ENCODE assay signal across 12 mouse cellular contexts in genomic region chr13:72630501-72631372, GRCm38 (mm10). TPM values are rescaled to one million over a fixed set of nuclear protein-coding genes. Genes with fewer than 3 reads are reported as not detected.
DNase-seq lines count a peak whose midpoint lies in the region; ATAC-seq and TF ChIP-seq lines count a peak whose summit lies in the region.
"Had no signal": no experiment of that assay in that cellular context is flagged by ENCODE, and none has a peak within 500 bp of the region (broad histone marks: within the 10 kb centered on the region; RNA-seq: fewer than 3 reads in every experiment).

No protein-coding gene starts in this region.

- TF ChIP-seq EP300 in heart, adult 2 months (IDR thresholded peaks at IDR 0.05; ENCODE audit: insufficient read depth, low read depth, low read length), result no peak

- ATAC-seq in heart, embryonic 15.5 days (replicated peaks; ENCODE audit: insufficient number of reproducible peaks, insufficient read depth, low FRiP score, low read depth), result no peak
- no peak for ATAC-seq in forebrain, embryonic 11.5 days (replicated peaks; ENCODE audit: low FRiP score)
- ATAC-seq in midbrain, embryonic 11.5 days (ENCODE audit: low FRiP score), result no peak

- peaks cover 97% of the 10 kb centered on the region for H3K27me3 ChIP-seq in heart, embryonic 15.5 days
- peaks cover 18% of the 10 kb centered on the region for H3K27me3 ChIP-seq in heart, adult 2 months (ENCODE audit: control insufficient read depth, insufficient read depth, low read length)
- H3K27me3 ChIP-seq in forebrain, embryonic 11.5 days (ENCODE audit: control insufficient read depth, insufficient read depth, low read length), result peaks cover 90% of the 10 kb centered on the region
- peaks cover 27% of the 10 kb centered on the region for H3K27me3 ChIP-seq in midbrain, embryonic 11.5 days (ENCODE audit: control insufficient read depth, insufficient read depth, low read length)
- H3K27me3 ChIP-seq: CH12.LX had no signal

- H3K4me3 ChIP-seq in heart, embryonic 15.5 days, result peak overlapping the region; percentile 65
- H3K4me3 ChIP-seq in heart, adult 2 months, result no peak overlapping the region
- peak overlapping the region; percentile 18; the same call in 1 of the 2 replicates for H3K4me3 ChIP-seq in forebrain, embryonic 11.5 days (ENCODE audit: low read depth, low read length)
- peak overlapping the region; percentile 92 for H3K4me3 ChIP-seq in midbrain, embryonic 11.5 days (ENCODE audit: low read depth, low read length)

- TF ChIP-seq POLR2A in heart, adult 2 months (IDR thresholded peaks at IDR 0.05; ENCODE audit: insufficient read depth, low read depth, low read length), result no peak

- no peak overlapping the region for H3K27ac ChIP-seq in heart, embryonic 15.5 days
- H3K27ac ChIP-seq in heart, adult 2 months, result no peak overlapping the region
- H3K27ac ChIP-seq in forebrain, embryonic 11.5 days (ENCODE audit: low read depth, low read length), result no peak overlapping the region
- peak overlapping the region; percentile 40 for H3K27ac ChIP-seq in midbrain, embryonic 11.5 days (ENCODE audit: low read depth, low read length)

- no peaks in the 10 kb centered on the region for H3K36me3 ChIP-seq in heart, embryonic 15.5 days
- no peaks in the 10 kb centered on the region for H3K36me3 ChIP-seq in heart, adult 2 months (ENCODE audit: control insufficient read depth, insufficient read depth, low read length)
- no peaks in the 10 kb centered on the region for H3K36me3 ChIP-seq in forebrain, embryonic 11.5 days (ENCODE audit: control insufficient read depth, insufficient read depth, low read length)
- H3K36me3 ChIP-seq in midbrain, embryonic 11.5 days (ENCODE audit: control insufficient read depth, insufficient read depth, low read length), result peaks cover 3% of the 10 kb centered on the region; the same call in 1 of the 2 replicates

- peak overlapping the region; percentile 71 for H3K9ac ChIP-seq in heart, embryonic 15.5 days
- H3K9ac ChIP-seq in heart, adult 2 months (ENCODE audit: low read depth, low read length), result no peak overlapping the region
- no peak overlapping the region for H3K9ac ChIP-seq in forebrain, embryonic 11.5 days (ENCODE audit: low read length)
- peak overlapping the region; percentile 97 for H3K9ac ChIP-seq in midbrain, embryonic 11.5 days (ENCODE audit: low read length)

- intact Hi-C loops in heart, adult 2 months (cut with DNase I), result no loop called here

- no peaks in the 10 kb centered on the region for H3K79me2 ChIP-seq in heart, adult 2 months (replicated peaks; ENCODE audit: control insufficient read depth, insufficient read depth, low read length)

- no peaks in the 10 kb centered on the region for H3K9me3 ChIP-seq in heart, embryonic 15.5 days (replicated peaks)
- H3K9me3 ChIP-seq in forebrain, embryonic 11.5 days (ENCODE audit: control insufficient read depth, low read length), result no peaks in the 10 kb centered on the region
- H3K9me3 ChIP-seq in midbrain, embryonic 11.5 days (ENCODE audit: control insufficient read depth, low read length), result no peaks in the 10 kb centered on the region

- H3K4me2 ChIP-seq in heart, embryonic 15.5 days, result peak overlapping the region; percentile 94
- H3K4me2 ChIP-seq in forebrain, embryonic 11.5 days (ENCODE audit: low read depth, low read length, severe bottlenecking), result peak overlapping the region; percentile 35; the same call in 1 of the 2 replicates
- peak overlapping the region; percentile 88 for H3K4me2 ChIP-seq in midbrain, embryonic 11.5 days

- no peak for TF ChIP-seq CTCF in heart, adult 2 months (IDR thresholded peaks at IDR 0.05)

- DNase-seq in heart, adult 2 months, result no peak
- DNase-seq in ES-CJ7 (ENCODE audit: low read depth, low spot score) (peak; percentile 27), adipocyte (ENCODE audit: low spot score) (no peak)
- peak; percentile 61 for DNase-seq in forebrain, embryonic 11.5 days (ENCODE audit: low spot score)
- peak; percentile 96 for DNase-seq in midbrain, embryonic 11.5 days (ENCODE audit: low spot score, missing footprints)
- DNase-seq in ovary, postnatal 10 days (ENCODE audit: low spot score), result no peak
- no peak for DNase-seq in frontal cortex, postnatal 10 days (ENCODE audit: low spot score in 2 of 2)
- DNase-seq: cerebellum, adult 11-12 months; thymus, postnatal 36 days had no signal

- WGBS in heart, embryonic 15.5 days, result 5% methylated on average over 60 of the region's 60 CpGs
- WGBS in heart, adult 2 months, result 14% methylated on average over 60 of the region's 60 CpGs
- 1% methylated on average over 60 of the region's 60 CpGs for WGBS in forebrain, embryonic 11.5 days
- 1% methylated on average over 60 of the region's 60 CpGs for WGBS in midbrain, embryonic 11.5 days

- peaks cover 34% of the 10 kb centered on the region for H3K4me1 ChIP-seq in heart, embryonic 15.5 days (replicated peaks)
- H3K4me1 ChIP-seq in heart, adult 2 months (ENCODE audit: control insufficient read depth, insufficient read depth, low read length), result no peaks in the 10 kb centered on the region
- H3K4me1 ChIP-seq in forebrain, embryonic 11.5 days (replicated peaks; ENCODE audit: control insufficient read depth, insufficient read depth, low read length), result peaks cover 16% of the 10 kb centered on the region; the same call in 1 of the 2 replicates
- H3K4me1 ChIP-seq in midbrain, embryonic 11.5 days (ENCODE audit: control insufficient read depth, insufficient read depth, low read length), result peaks cover 37% of the 10 kb centered on the region

RNA-seq across cellular contexts. Expression of gene Irx2, which starts 2.1 kb away (rescaled TPM):
- 8.9 and 11.6 TPM in 2 replicates for polyA plus RNA-seq in heart, embryonic 15.5 days (2015; fragmentation: Nextera tagmentation; extraction: Ambion mirVana)
- 1 to 10 TPM; 4.5 to 4.8 TPM for total RNA-seq in heart, adult 2 months (2021)
- polyA plus RNA-seq in heart, adult 2 months (2012; rRNA removed), result 3.8 and 4.5 TPM in 2 replicates
- 3.4 and 3.7 TPM in 2 replicates for polyA plus RNA-seq in forebrain, embryonic 11.5 days (2014; fragmentation: Nextera tagmentation; extraction: Ambion mirVana)
- polyA plus RNA-seq in midbrain, embryonic 11.5 days (2014; fragmentation: Nextera tagmentation; extraction: Ambion mirVana), result 38.6 and 38.9 TPM in 2 replicates
- total RNA-seq: CH12.LX; monocyte, adult 5-6 weeks had no signal

Comparison
In these comparisons a context has a peak if more than half of its experiments do, and no peak if none do; other contexts are left out.
1. H3K9ac ChIP-seq: peak in heart, embryonic 15.5 days (single experiment) and midbrain, embryonic 11.5 days (single experiment); none in heart, adult 2 months (single experiment) and forebrain, embryonic 11.5 days (single experiment).
2. H3K4me2 ChIP-seq: peak in every context shown above with its lines; median percentile 94 in heart, embryonic 15.5 days; 88 in midbrain, embryonic 11.5 days; 35 in forebrain, embryonic 11.5 days.
3. DNase-seq: peak in ES-CJ7 (single experiment), forebrain, embryonic 11.5 days (single experiment) and midbrain, embryonic 11.5 days (single experiment); none in heart, adult 2 months (0 of 2), ovary, postnatal 10 days (single experiment), frontal cortex, postnatal 10 days (0 of 2) and adipocyte (single experiment).